Mouse (Mus musculus) lung, embryonic 16.5 days (tissue): Measurements from ENCODE around the gene Tmem80. TPM values are rescaled to one million over a fixed set of nuclear protein-coding genes. Genes with fewer than 3 reads are reported as not detected.
A peak's percentile ranks its signal among the peaks of the same experiment; 100 is the strongest.

Source experiments
- ATAC-seq: fragments of 200-750 bp; cut with Nextera tagmentation; 2 replicates; pipeline ENCODE4 v1.8.0; 2017; ENCODE audit warnings: low read depth, mild to moderate bottlenecking, moderate library complexity
- H3K27ac ChIP-seq: fragments of 300-500 bp; sonication (generic); 2 replicates; pipeline ENCODE4 v1.5.1; 2014; ENCODE audit warnings: mild to moderate bottlenecking, control low read depth, low read length
- H3K27me3 ChIP-seq: fragments of 300-500 bp; sonication (generic); 2 replicates; pipeline ENCODE4 v1.6.1; 2014; ENCODE audit warnings: low read depth, low read length, mixed read lengths; ENCODE audit not compliant: control insufficient read depth, insufficient read depth
- H3K36me3 ChIP-seq: fragments of 300-500 bp; sonication (generic); 2 replicates; pipeline ENCODE4 v1.6.1; 2014; ENCODE audit warnings: low read length; ENCODE audit not compliant: control insufficient read depth, insufficient read depth
- H3K4me1 ChIP-seq: fragments of 300-500 bp; sonication (generic); replicated peaks from 2 replicates; pipeline ENCODE4 v1.6.1; 2014; ENCODE audit warnings: low read length, mixed read lengths; ENCODE audit not compliant: control insufficient read depth, insufficient read depth
- H3K4me2 ChIP-seq: fragments of 300-500 bp; sonication (generic); 2 replicates; pipeline ENCODE4 v1.6.1; 2014; ENCODE audit warnings: low read depth, low read length, control low read depth
- H3K4me3 ChIP-seq: fragments of 300-500 bp; sonication (generic); 2 replicates; pipeline ENCODE4 v1.5.1; 2014; ENCODE audit warnings: mild to moderate bottlenecking, low read length, control low read depth
- H3K9ac ChIP-seq: fragments of 300-500 bp; sonication (generic); 2 replicates; pipeline ENCODE4 v1.6.1; 2014; ENCODE audit warnings: low read length, control low read depth
- H3K9me3 ChIP-seq: fragments of 300-500 bp; sonication (generic); 2 replicates; pipeline ENCODE4 v1.6.1; 2016; ENCODE audit warnings: low read length; ENCODE audit not compliant: control insufficient read depth
- WGBS: fragments of 180-500 bp; shearing (Covaris S2); extraction: QIAGEN DNeasy Blood & Tissue Kit; methylation state at CpG from one replicate; pipeline ENCODE4 v1.1.7; 2014; 5-methylcytosine and 5-hydroxymethylcytosine counted together
- polyA plus RNA-seq: library from polyadenylated mRNA; unstranded; fragments of >200 nt; fragmentation: Nextera tagmentation; extraction: Ambion mirVana; gene quantifications from 2 replicates; pipeline ENCODE4 v1.2.1, GENCODE M21; 2015

Tmem80 gene
- polyA plus RNA-seq, 1 experiment from 2014 or later, result 45.1 TPM

GRCm38 (mm10) chr7:141293852-141294471 lies 33.6 kb upstream of the Tmem80 start:
- WGBS, result 1% methylated on average over 50 of the region's 53 CpGs
- Histone ChIP-seq H3K27me3 (peaks cover 39% of the 10 kb centered on the region), H3K9ac (peak overlapping the region; percentile 62), H3K4me3 (peak overlapping the region; percentile 43), H3K36me3 (0 out of 2 replicates have a peak, but pooled peaks cover 5% of the 10 kb centered on the region), H3K27ac (no peak overlapping the region), H3K4me1 (peaks cover 11% of the 10 kb centered on the region), H3K4me2 (peak overlapping the region; percentile 76), H3K9me3 (no peaks in the 10 kb centered on the region)
- peak; percentile 46; the same call in 1 of the 2 replicates for ATAC-seq

- WGBS, result 2% methylated on average over 19 of the region's 22 CpGs
- peaks cover 39% of the 10 kb centered on the region for H3K27me3 ChIP-seq
- H3K4me3 ChIP-seq, result peak overlapping the region; percentile 43
- H3K4me2 ChIP-seq, result peak overlapping the region; percentile 76
- H3K9me3 ChIP-seq, result no peaks in the 10 kb centered on the region
- no peak overlapping the region; the same call in 1 of the 2 replicates for H3K9ac ChIP-seq
- peaks cover 11% of the 10 kb centered on the region for H3K4me1 ChIP-seq
- H3K36me3 ChIP-seq, result 0 out of 2 replicates have a peak, but pooled peaks cover 10% of the 10 kb centered on the region
- H3K27ac ChIP-seq, result no peak overlapping the region
- ATAC-seq, result 0 out of 2 replicates have a peak, but pooled peaks have one; percentile 6
These were observed 33.1 kb upstream of the Tmem80 start for GRCm38 (mm10) chr7:141294479-141294878.

- Histone ChIP-seq H3K9me3 (no peaks in the 10 kb centered on the region), H3K4me2 (no peak overlapping the region), H3K4me3 (no peak overlapping the region), H3K27ac (no peak overlapping the region), H3K4me1 (peaks cover 11% of the 10 kb centered on the region), H3K9ac (no peak overlapping the region), H3K36me3 (peaks cover 33% of the 10 kb centered on the region), H3K27me3 (peaks cover 16% of the 10 kb centered on the region)
- no peak for ATAC-seq
- WGBS, result 62% methylated on average over 3 of the region's 3 CpGs
These were observed 29.5 kb upstream of the Tmem80 start for GRCm38 (mm10) chr7:141297926-141298650.

GRCm38 (mm10) chr7:141299175-141299574 lies 28.4 kb upstream of the Tmem80 start:
- 91% methylated on average over 8 of the region's 8 CpGs for WGBS
- no peak for ATAC-seq
- H3K36me3 ChIP-seq, result peaks cover 33% of the 10 kb centered on the region
- no peak overlapping the region for H3K27ac ChIP-seq
- peaks cover 3% of the 10 kb centered on the region for H3K4me1 ChIP-seq
- peaks cover 5% of the 10 kb centered on the region for H3K27me3 ChIP-seq
- H3K9me3 ChIP-seq, result no peaks in the 10 kb centered on the region
- H3K4me2 ChIP-seq, result no peak overlapping the region
- no peak overlapping the region for H3K9ac ChIP-seq
- no peak overlapping the region for H3K4me3 ChIP-seq

- H3K36me3 ChIP-seq, result peaks cover 46% of the 10 kb centered on the region
- ATAC-seq, result no peak
- WGBS, result 92% methylated on average over 9 of the region's 9 CpGs
- no peaks in the 10 kb centered on the region for H3K4me1 ChIP-seq
- H3K9ac ChIP-seq, result no peak overlapping the region
- H3K4me3 ChIP-seq, result no peak overlapping the region
- H3K27ac ChIP-seq, result no peak overlapping the region
- no peaks in the 10 kb centered on the region for H3K27me3 ChIP-seq
- H3K9me3 ChIP-seq, result no peaks in the 10 kb centered on the region
- H3K4me2 ChIP-seq, result no peak overlapping the region
These were observed 26.2 kb upstream of the Tmem80 start for GRCm38 (mm10) chr7:141301386-141301785.

- no peak overlapping the region for H3K9ac ChIP-seq
- no peak overlapping the region for H3K4me3 ChIP-seq
- no peak overlapping the region for H3K27ac ChIP-seq
- H3K9me3 ChIP-seq, result no peaks in the 10 kb centered on the region
- WGBS, result 76% methylated on average over 1 of the region's 1 CpGs
- peaks cover 52% of the 10 kb centered on the region for H3K36me3 ChIP-seq
- ATAC-seq, result 0 out of 2 replicates have a peak, but pooled peaks have one; percentile 20
- no peaks in the 10 kb centered on the region for H3K27me3 ChIP-seq
- H3K4me2 ChIP-seq, result no peak overlapping the region
- H3K4me1 ChIP-seq, result no peaks in the 10 kb centered on the region
These were observed 24.8 kb upstream of the Tmem80 start for GRCm38 (mm10) chr7:141302702-141303268.

GRCm38 (mm10) chr7:141304537-141304936 lies 23.0 kb upstream of the Tmem80 start:
- no peaks in the 10 kb centered on the region for H3K4me1 ChIP-seq
- H3K4me3 ChIP-seq, result no peak overlapping the region
- H3K27ac ChIP-seq, result no peak overlapping the region
- no peak overlapping the region for H3K9ac ChIP-seq
- no peak for ATAC-seq
- H3K36me3 ChIP-seq, result peaks cover 57% of the 10 kb centered on the region
- H3K27me3 ChIP-seq, result no peaks in the 10 kb centered on the region
- no peaks in the 10 kb centered on the region for H3K9me3 ChIP-seq
- H3K4me2 ChIP-seq, result no peak overlapping the region
- 82% methylated on average over 4 of the region's 4 CpGs for WGBS

GRCm38 (mm10) chr7:141314416-141314815 lies 13.1 kb upstream of the Tmem80 start:
- no peak overlapping the region for H3K9ac ChIP-seq
- H3K36me3 ChIP-seq, result peaks cover 56% of the 10 kb centered on the region
- no peaks in the 10 kb centered on the region for H3K9me3 ChIP-seq
- no peak overlapping the region for H3K4me3 ChIP-seq
- no peak overlapping the region for H3K27ac ChIP-seq
- H3K4me2 ChIP-seq, result no peak overlapping the region
- no peaks in the 10 kb centered on the region for H3K4me1 ChIP-seq
- no peak for ATAC-seq
- WGBS, result 92% methylated on average over 2 of the region's 2 CpGs
- no peaks in the 10 kb centered on the region for H3K27me3 ChIP-seq

- WGBS, result 85% methylated on average over 8 of the region's 8 CpGs
- no peaks in the 10 kb centered on the region for H3K9me3 ChIP-seq
- H3K4me2 ChIP-seq, result no peak overlapping the region
- H3K9ac ChIP-seq, result no peak overlapping the region
- H3K27me3 ChIP-seq, result no peaks in the 10 kb centered on the region
- no peaks in the 10 kb centered on the region for H3K4me1 ChIP-seq
- ATAC-seq, result no peak
- H3K4me3 ChIP-seq, result no peak overlapping the region
- H3K27ac ChIP-seq, result no peak overlapping the region
- peaks cover 58% of the 10 kb centered on the region for H3K36me3 ChIP-seq
These were observed 12.5 kb upstream of the Tmem80 start for GRCm38 (mm10) chr7:141315076-141315475.
